Mouse (Mus musculus) ES-E14 (cell line): ENCODE measurements at regions not wholly inside any gene's neighbourhood (a gene's known extent, or its start where the extent isn't known, plus 50 kb on each side); places are given as distances from the start of the nearest gene placed in this dataset.

Source experiments
- HCFC1 ChIP-seq: IDR thresholded peaks from 2 replicates; pipeline ENCODE4 v1.6.1; 2012; ENCODE audit warnings: low read length, inconsistent platforms, borderline replicate concordance; ENCODE audit not compliant: insufficient read depth
- MAFK ChIP-seq: IDR thresholded peaks from 2 replicates; pipeline ENCODE4 v1.6.1; 2014; ENCODE audit warnings: mild to moderate bottlenecking, low read depth, low read length, inconsistent platforms; ENCODE audit not compliant: insufficient read depth
- ZC3H11A ChIP-seq: IDR thresholded peaks from 2 replicates; pipeline ENCODE4 v1.6.1; 2012; ENCODE audit warnings: low read depth, mild to moderate bottlenecking, inconsistent platforms, low read length, borderline replicate concordance
- ZNF384 ChIP-seq: IDR thresholded peaks from 2 replicates; pipeline ENCODE4 v1.6.1; 2012; ENCODE audit warnings: low read depth, low read length, inconsistent platforms

DNA sequence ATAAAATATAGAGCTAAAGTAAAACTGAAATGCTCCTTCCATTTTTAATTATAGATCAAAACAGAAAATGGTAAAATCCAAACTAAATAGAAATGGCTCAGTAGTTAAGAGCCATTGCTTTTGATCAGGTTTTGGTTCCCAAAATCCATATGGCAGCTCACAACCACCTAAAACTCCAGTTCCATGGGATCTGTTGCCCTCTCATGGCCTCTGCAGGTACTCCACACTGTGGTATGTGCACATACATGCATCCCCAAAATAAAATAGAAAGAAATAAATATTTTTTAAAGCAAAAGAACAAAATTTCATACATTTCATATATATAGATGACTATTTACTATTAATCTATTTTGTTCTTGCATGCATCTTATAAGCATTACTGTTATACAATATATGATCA is 1396.1 kb downstream of the Diaph2 start:
- no peak for TF ChIP-seq MAFK
- TF ChIP-seq HCFC1, result no peak
- 0 out of 2 replicates have a peak, but pooled peaks have one; percentile 33 for TF ChIP-seq ZC3H11A
- TF ChIP-seq ZNF384, result no peak
